Mouse (Mus musculus) embryonic facial prominence, embryonic 13.5 days (tissue): ENCODE measurements around the gene Fam102b. TPM values are rescaled to one million over a fixed set of nuclear protein-coding genes. Genes with fewer than 3 reads are reported as not detected.

Source experiments
- ATAC-seq: fragments of 200-750 bp; cut with Nextera tagmentation; 2 replicates; pipeline ENCODE4 v1.8.0; 2017; ENCODE audit warnings: low read depth; ENCODE audit not compliant: insufficient number of reproducible peaks, insufficient read depth, low FRiP score, low TSS enrichment
- H3K27ac ChIP-seq: fragments of 300-500 bp; sonication (generic); 2 replicates; pipeline ENCODE4 v1.5.1; 2015; ENCODE audit warnings: moderate library complexity, mild to moderate bottlenecking, inconsistent platforms
- H3K27me3 ChIP-seq: fragments of 300-500 bp; sonication (generic); 2 replicates; pipeline ENCODE4 v1.6.1; 2015; ENCODE audit warnings: mild to moderate bottlenecking, inconsistent platforms
- H3K36me3 ChIP-seq: fragments of 300-500 bp; sonication (generic); 2 replicates; pipeline ENCODE4 v1.6.1; 2015; ENCODE audit warnings: mild to moderate bottlenecking, inconsistent platforms
- H3K4me1 ChIP-seq: fragments of 300-500 bp; sonication (generic); 2 replicates; pipeline ENCODE4 v1.6.1; 2015; ENCODE audit warnings: inconsistent platforms
- H3K4me2 ChIP-seq: fragments of 300-500 bp; sonication (generic); 2 replicates; pipeline ENCODE4 v1.6.1; 2015; ENCODE audit warnings: moderate library complexity, mild to moderate bottlenecking, inconsistent platforms
- H3K4me3 ChIP-seq: fragments of 300-500 bp; sonication (generic); 2 replicates; pipeline ENCODE4 v1.5.1; 2015; ENCODE audit warnings: mild to moderate bottlenecking, inconsistent platforms
- H3K9ac ChIP-seq: fragments of 300-500 bp; sonication (generic); 2 replicates; pipeline ENCODE4 v1.6.1; 2015; ENCODE audit warnings: mild to moderate bottlenecking, inconsistent platforms
- H3K9me3 ChIP-seq: fragments of 300-500 bp; sonication (generic); 2 replicates; pipeline ENCODE4 v1.6.1; 2016; ENCODE audit warnings: inconsistent platforms
- WGBS: fragments of 180-500 bp; shearing (Covaris S2); methylation state at CpG from one replicate; pipeline ENCODE4 v1.1.7; 2015; ENCODE audit warnings: mixed read lengths; 5-methylcytosine and 5-hydroxymethylcytosine counted together
- polyA plus RNA-seq: library from polyadenylated mRNA; unstranded; fragments of >200 nt; fragmentation: Nextera tagmentation; extraction: Ambion mirVana; gene quantifications from 2 replicates; pipeline ENCODE4 v1.2.1, GENCODE M21; 2015

Fam102b gene
- 5.3 and 7.7 TPM in 2 replicates for polyA plus RNA-seq

GRCm38 (mm10) chr3:109027515-109027987 is at the start of gene Fam102b:
Gene Fam102b (minus strand): TSS chr3:109027607.
- Histone ChIP-seq H3K36me3 (no peaks in the 10 kb centered on the region), H3K4me2 (peak within 1 kb of the TSS; percentile 80)
- ATAC-seq, result peak; percentile 83

DNA sequence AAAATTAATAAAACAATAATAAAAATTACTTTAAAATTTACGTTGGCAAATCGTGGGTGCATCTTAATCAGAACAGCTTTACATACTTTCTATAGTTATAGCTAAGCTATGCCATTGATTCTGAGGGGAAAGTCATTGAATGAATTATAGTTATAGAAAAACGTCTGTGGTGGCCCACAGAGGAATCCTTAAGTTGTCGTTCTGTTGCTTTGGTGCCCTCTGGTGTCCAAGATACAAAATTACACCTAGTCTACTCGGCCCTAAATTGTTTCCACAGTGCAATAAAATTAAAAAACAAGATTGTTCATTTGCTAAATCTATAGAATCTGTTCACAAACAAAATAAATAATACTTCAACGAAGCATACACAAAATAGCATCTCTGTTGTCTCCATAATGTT is 35.6 kb upstream of the Fam102b start:
- no peak for ATAC-seq

More at GRCm38 (mm10) chr3:109027515-109027987, at the start of gene Fam102b:
- peak within 1 kb of the TSS; percentile 87 for H3K9ac ChIP-seq
- peaks cover 35% of the 10 kb centered on the region for H3K4me1 ChIP-seq
- H3K27me3 ChIP-seq, result no peaks in the 10 kb centered on the region
- no peaks in the 10 kb centered on the region for H3K9me3 ChIP-seq
- WGBS, result under 1% methylated on average over 37 of the region's 54 CpGs
- H3K4me3 ChIP-seq, result peak within 1 kb of the TSS; percentile 64
- H3K27ac ChIP-seq, result peak within 1 kb of the TSS; percentile 84

DNA sequence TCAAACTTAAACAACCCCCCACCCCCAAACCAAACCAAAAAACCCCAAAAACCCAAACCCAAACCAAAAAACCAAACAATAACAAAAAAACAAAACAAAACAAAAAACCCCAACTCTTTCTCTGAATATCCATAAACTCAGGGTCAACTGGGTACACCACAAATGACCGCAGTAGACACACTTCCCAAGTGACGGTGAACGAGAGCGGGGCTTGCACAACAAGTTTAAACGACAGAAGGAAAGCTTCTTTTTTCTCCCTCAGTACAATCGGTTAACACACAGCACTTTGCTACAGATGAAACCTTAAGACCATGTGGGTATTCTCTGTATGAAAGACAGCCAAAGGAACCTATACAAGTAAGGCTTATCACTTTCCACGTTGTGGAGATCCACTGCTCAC is 35.0 kb upstream of the Fam102b start:
- Histone ChIP-seq H3K27ac (no peak overlapping the region), H3K9ac (no peak overlapping the region), H3K4me3 (no peak overlapping the region), H3K4me2 (no peak overlapping the region), H3K27me3 (peaks cover 5% of the 10 kb centered on the region; the same call in 1 of the 2 replicates), H3K4me1 (no peaks in the 10 kb centered on the region), H3K36me3 (no peaks in the 10 kb centered on the region), H3K9me3 (no peaks in the 10 kb centered on the region)
- 76% methylated on average over 7 of the region's 7 CpGs for WGBS
- ATAC-seq, result no peak

More for the DNA sequence above, 35.6 kb upstream of the Fam102b start:
- H3K27ac ChIP-seq, result no peak overlapping the region
- WGBS, result 1% methylated on average over 6 of the region's 6 CpGs
- no peaks in the 10 kb centered on the region for H3K36me3 ChIP-seq
- no peaks in the 10 kb centered on the region for H3K4me1 ChIP-seq
- no peak overlapping the region for H3K4me2 ChIP-seq
- H3K9me3 ChIP-seq, result no peaks in the 10 kb centered on the region
- H3K27me3 ChIP-seq, result peaks cover 5% of the 10 kb centered on the region; the same call in 1 of the 2 replicates
- no peak overlapping the region for H3K9ac ChIP-seq
- H3K4me3 ChIP-seq, result no peak overlapping the region

DNA sequence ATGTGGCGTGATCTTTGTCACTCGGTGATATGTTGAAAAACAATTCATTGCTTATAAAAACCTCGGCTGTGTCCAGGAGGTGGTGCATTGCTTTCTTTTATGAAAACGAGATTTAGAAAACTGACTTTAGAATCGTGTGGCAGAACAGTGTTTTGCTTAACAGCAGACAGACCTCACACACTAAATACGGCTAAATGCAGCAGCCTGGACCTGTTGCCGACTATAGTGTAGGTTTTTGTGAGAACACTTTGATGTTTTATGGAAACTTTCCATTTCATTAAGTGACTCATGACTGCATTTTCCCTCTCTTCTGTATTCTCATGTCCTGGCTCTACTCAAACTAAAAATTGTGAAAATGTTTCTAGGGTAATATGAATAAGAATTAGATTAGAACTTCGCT is 32.5 kb upstream of the Fam102b start:
- Histone ChIP-seq H3K9ac (no peak overlapping the region), H3K27ac (no peak overlapping the region), H3K4me1 (no peaks in the 10 kb centered on the region), H3K27me3 (peaks cover 5% of the 10 kb centered on the region; the same call in 1 of the 2 replicates), H3K36me3 (no peaks in the 10 kb centered on the region), H3K4me2 (no peak overlapping the region), H3K9me3 (no peaks in the 10 kb centered on the region), H3K4me3 (no peak overlapping the region)
- ATAC-seq, result no peak
- 66% methylated on average over 8 of the region's 8 CpGs for WGBS

DNA sequence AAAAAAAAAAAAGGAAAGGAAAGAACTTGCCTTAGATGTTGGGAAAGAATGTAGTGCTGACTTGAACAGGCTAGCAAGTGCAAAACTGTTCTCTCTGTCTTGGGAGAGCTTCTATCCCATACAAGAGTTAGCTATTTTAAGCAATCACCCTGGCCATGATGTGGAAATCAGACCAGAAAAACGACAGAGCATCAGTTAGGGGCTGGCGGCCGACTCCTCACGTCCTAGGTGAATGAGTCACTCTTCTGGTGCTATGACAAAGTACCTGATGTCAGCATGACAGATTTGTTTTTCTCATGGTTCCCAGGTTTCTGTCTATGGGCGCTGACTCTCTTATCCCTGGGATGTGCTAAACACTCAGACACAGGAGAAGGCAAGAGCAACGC is 24.5 kb upstream of the Fam102b start:
- Histone ChIP-seq H3K36me3 (no peaks in the 10 kb centered on the region), H3K9me3 (no peaks in the 10 kb centered on the region), H3K27ac (no peak overlapping the region), H3K4me2 (no peak overlapping the region), H3K9ac (no peak overlapping the region), H3K4me3 (no peak overlapping the region), H3K27me3 (no peaks in the 10 kb centered on the region), H3K4me1 (no peaks in the 10 kb centered on the region)
- 82% methylated on average over 6 of the region's 6 CpGs for WGBS
- ATAC-seq, result no peak

- Histone ChIP-seq H3K4me2 (no peak overlapping the region), H3K36me3 (no peaks in the 10 kb centered on the region), H3K9me3 (no peaks in the 10 kb centered on the region), H3K4me3 (no peak overlapping the region), H3K27ac (no peak overlapping the region), H3K27me3 (no peaks in the 10 kb centered on the region), H3K4me1 (no peaks in the 10 kb centered on the region), H3K9ac (no peak overlapping the region)
- 46% methylated on average over 11 of the region's 11 CpGs for WGBS
- no peak for ATAC-seq
These were observed 23.9 kb upstream of the Fam102b start for GRCm38 (mm10) chr3:109051056-109051945.

- no peak overlapping the region for H3K9ac ChIP-seq
- peak overlapping the region; percentile 26 for H3K4me2 ChIP-seq
- no peaks in the 10 kb centered on the region for H3K9me3 ChIP-seq
- H3K27ac ChIP-seq, result no peak overlapping the region
- H3K4me3 ChIP-seq, result no peak overlapping the region
- H3K4me1 ChIP-seq, result no peaks in the 10 kb centered on the region
- no peaks in the 10 kb centered on the region for H3K36me3 ChIP-seq
- no peak for ATAC-seq
- no peaks in the 10 kb centered on the region for H3K27me3 ChIP-seq
- WGBS, result 25% methylated on average over 6 of the region's 6 CpGs
These were observed 20.4 kb upstream of the Fam102b start for GRCm38 (mm10) chr3:109047707-109048283.

GRCm38 (mm10) chr3:109046428-109046827 is 19.0 kb upstream of the Fam102b start:
- H3K36me3 ChIP-seq, result no peaks in the 10 kb centered on the region
- H3K4me2 ChIP-seq, result no peak overlapping the region
- ATAC-seq, result no peak
- H3K4me1 ChIP-seq, result no peaks in the 10 kb centered on the region
- no peak overlapping the region for H3K27ac ChIP-seq
- no peak overlapping the region for H3K9ac ChIP-seq
- H3K4me3 ChIP-seq, result no peak overlapping the region
- WGBS, result 88% methylated on average over 3 of the region's 3 CpGs
- no peaks in the 10 kb centered on the region for H3K9me3 ChIP-seq
- no peaks in the 10 kb centered on the region for H3K27me3 ChIP-seq

DNA sequence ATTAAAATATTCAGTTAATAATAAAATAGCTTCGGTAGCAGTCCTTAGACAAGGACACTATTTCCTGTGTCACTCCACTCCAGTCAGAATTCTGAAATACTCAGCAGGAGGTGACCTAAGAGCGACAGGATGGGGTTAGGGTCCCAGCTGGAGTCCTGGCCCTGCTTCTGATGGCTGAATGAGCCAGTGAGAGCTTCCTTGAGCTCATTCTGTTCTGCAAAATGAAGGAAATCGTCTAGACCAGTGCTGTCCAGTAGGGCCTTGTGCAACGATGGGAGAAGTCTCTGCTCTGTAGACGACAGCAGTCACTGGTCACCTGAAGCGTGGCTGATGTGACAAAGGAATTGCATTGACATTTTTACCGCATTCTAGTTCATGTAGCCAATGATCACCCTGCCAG is 16.0 kb upstream of the Fam102b start:
- H3K9ac ChIP-seq, result no peak overlapping the region
- H3K4me2 ChIP-seq, result no peak overlapping the region
- H3K36me3 ChIP-seq, result no peaks in the 10 kb centered on the region
- H3K4me3 ChIP-seq, result no peak overlapping the region
- H3K27ac ChIP-seq, result no peak overlapping the region
- no peak for ATAC-seq
- H3K9me3 ChIP-seq, result no peaks in the 10 kb centered on the region
- H3K27me3 ChIP-seq, result no peaks in the 10 kb centered on the region
- WGBS, result 61% methylated on average over 7 of the region's 7 CpGs
- no peaks in the 10 kb centered on the region for H3K4me1 ChIP-seq

GRCm38 (mm10) chr3:109040908-109041307 is 13.5 kb upstream of the Fam102b start:
- Histone ChIP-seq H3K4me1 (no peaks in the 10 kb centered on the region), H3K9me3 (no peaks in the 10 kb centered on the region), H3K4me2 (no peak overlapping the region), H3K27ac (no peak overlapping the region), H3K9ac (no peak overlapping the region), H3K27me3 (no peaks in the 10 kb centered on the region), H3K4me3 (no peak overlapping the region), H3K36me3 (no peaks in the 10 kb centered on the region)
- no peak for ATAC-seq
- 72% methylated on average over 4 of the region's 4 CpGs for WGBS

- H3K27ac ChIP-seq, result no peak overlapping the region
- no peak overlapping the region for H3K4me3 ChIP-seq
- no peak overlapping the region for H3K9ac ChIP-seq
- H3K27me3 ChIP-seq, result no peaks in the 10 kb centered on the region
- H3K4me1 ChIP-seq, result peaks cover 3% of the 10 kb centered on the region; the same call in 1 of the 2 replicates
- ATAC-seq, result no peak
- H3K4me2 ChIP-seq, result no peak overlapping the region
- no peaks in the 10 kb centered on the region for H3K36me3 ChIP-seq
- H3K9me3 ChIP-seq, result no peaks in the 10 kb centered on the region
- 77% methylated on average over 1 of the region's 1 CpGs for WGBS
These were observed 7.0 kb upstream of the Fam102b start for GRCm38 (mm10) chr3:109034411-109034810.

DNA sequence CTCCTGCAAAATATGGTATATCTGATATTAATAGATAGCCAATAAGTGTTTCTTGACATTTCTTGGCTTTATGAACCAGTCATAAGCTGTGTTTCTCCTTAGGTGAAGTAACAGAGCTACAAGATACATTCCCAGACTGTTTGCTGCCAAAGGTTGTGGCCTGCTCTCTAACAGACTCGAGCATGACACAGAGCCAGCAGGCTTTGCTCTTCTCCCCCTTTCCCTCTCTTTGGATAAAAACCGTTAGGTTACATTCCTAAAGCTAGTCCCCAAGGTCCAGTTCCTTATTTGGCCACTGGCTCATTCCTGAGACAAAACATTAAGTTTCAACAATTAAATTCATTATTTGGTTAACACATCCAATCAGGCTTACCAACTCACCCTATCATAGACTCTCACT is 4.9 kb upstream of the Fam102b start:
- no peak for ATAC-seq
- Histone ChIP-seq H3K9me3 (no peaks in the 10 kb centered on the region), H3K4me2 (no peak overlapping the region), H3K36me3 (no peaks in the 10 kb centered on the region), H3K4me1 (peaks cover 3% of the 10 kb centered on the region; the same call in 1 of the 2 replicates), H3K27ac (no peak overlapping the region), H3K9ac (no peak overlapping the region), H3K4me3 (no peak overlapping the region), H3K27me3 (no peaks in the 10 kb centered on the region)
- WGBS, result 19% methylated on average over 2 of the region's 2 CpGs
